Mouse (Mus musculus): Measurements from ENCODE around the gene Pigb. TPM values are rescaled to one million over a fixed set of nuclear protein-coding genes. Genes with fewer than 3 reads are reported as not detected.

The Pigb gene
- total and polyA plus RNA-seq, 3 experiments, result 3.8 to 15.9 (median 5.7) TPM

- no peak for DNase-seq (ENCODE audit: extremely low read depth)
- Histone ChIP-seq H3K4me3 (replicated peaks in 1 of 3; ENCODE audit: low read depth in 2 of 3, low read length in 2 of 3, poor library complexity in 1 of 3) (no peak overlapping the region), H3K9me3 (replicated peaks; ENCODE audit: low read length) (peaks cover 3% of the 10 kb centered on the region), H3K27me3 (replicated peaks) (no peaks in the 10 kb centered on the region), H3K36me3 (replicated peaks in 1 of 2; ENCODE audit: control insufficient read depth in 1 of 2, insufficient read depth in 1 of 2, low read length in 1 of 2) (peaks cover 0 to 20% of the 10 kb centered on the region in 2 experiments), H3K4me2 (ENCODE audit: insufficient read depth, low read depth, poor library complexity, severe bottlenecking) (no peak overlapping the region), H3K79me2 (replicated peaks; ENCODE audit: control insufficient read depth, extremely low read depth, insufficient read depth, poor library complexity, severe bottlenecking) (no peaks in the 10 kb centered on the region), H3K4me1 (ENCODE audit: control insufficient read depth in 1 of 2, insufficient read depth in 2 of 2) (peaks cover 6 to 26% of the 10 kb centered on the region in 2 experiments; a peak in 2 of 4 replicates), H3K9ac (ENCODE audit: insufficient read depth, low read depth) (no peak overlapping the region), H3K27ac (ENCODE audit: insufficient read depth, low read depth) (no peak overlapping the region)
- dilution Hi-C loops (cut with MboI; ENCODE audit: extremely low pct_ligation_motif_present, extremely low pct_unique_long_range_greater_than_20kb, low sequenced_read_pairs), result no loop called here
- in situ Hi-C loops (cut with MboI; ENCODE audit: low pct_ligation_motif_present, low pct_unique_long_range_greater_than_20kb, low sequenced_read_pairs), result no loop called here
- TF ChIP-seq MAX (IDR thresholded peaks at IDR 0.05; ENCODE audit: low read length), result no peak
Measured at GRCm38 (mm10) chr9:72975242-72975641, 64.9 kb downstream of the Pigb start.

GRCm38 (mm10) chr9:72974734-72975133 is 65.4 kb downstream of the Pigb start:
- Histone ChIP-seq H3K27ac (ENCODE audit: insufficient read depth, low read depth) (no peak overlapping the region), H3K4me2 (ENCODE audit: insufficient read depth, low read depth, poor library complexity, severe bottlenecking) (no peak overlapping the region), H3K4me1 (ENCODE audit: control insufficient read depth in 1 of 2, insufficient read depth in 2 of 2) (peaks cover 6 to 30% of the 10 kb centered on the region in 2 experiments; a peak in 2 of 4 replicates), H3K9ac (ENCODE audit: insufficient read depth, low read depth) (no peak overlapping the region), H3K36me3 (replicated peaks in 1 of 2; ENCODE audit: control insufficient read depth in 1 of 2, insufficient read depth in 1 of 2, low read length in 1 of 2) (peaks cover 0 to 24% of the 10 kb centered on the region in 2 experiments), H3K4me3 (replicated peaks in 1 of 3; ENCODE audit: low read depth in 2 of 3, low read length in 2 of 3, poor library complexity in 1 of 3) (no peak overlapping the region), H3K9me3 (replicated peaks; ENCODE audit: low read length) (peaks cover 3% of the 10 kb centered on the region), H3K27me3 (replicated peaks) (no peaks in the 10 kb centered on the region), H3K79me2 (replicated peaks; ENCODE audit: control insufficient read depth, extremely low read depth, insufficient read depth, poor library complexity, severe bottlenecking) (no peaks in the 10 kb centered on the region)
- no peak for DNase-seq (ENCODE audit: extremely low read depth)
- dilution Hi-C loops (cut with MboI; ENCODE audit: extremely low pct_ligation_motif_present, extremely low pct_unique_long_range_greater_than_20kb, low sequenced_read_pairs) (no loop called here), in situ Hi-C loops (cut with MboI; ENCODE audit: low pct_ligation_motif_present, low pct_unique_long_range_greater_than_20kb, low sequenced_read_pairs) (no loop called here)
- TF ChIP-seq ELF1 (IDR thresholded peaks at IDR 0.05; ENCODE audit: low read depth, low read length) (peak; percentile 41), MYC (IDR thresholded peaks at IDR 0.05; ENCODE audit: low read depth, low read length) (no peak)

GRCm38 (mm10) chr9:72972984-72973383 is 67.2 kb downstream of the Pigb start:
- no peak overlapping the region for H3K4me2 ChIP-seq (ENCODE audit: insufficient read depth, low read depth, poor library complexity, severe bottlenecking)
- H3K27me3 ChIP-seq (replicated peaks), result no peaks in the 10 kb centered on the region
- H3K4me3 ChIP-seq (replicated peaks in 1 of 3; ENCODE audit: low read depth in 2 of 3, low read length in 2 of 3, poor library complexity in 1 of 3), result no peak overlapping the region
- H3K9me3 ChIP-seq (replicated peaks; ENCODE audit: low read length), result peaks cover 3% of the 10 kb centered on the region
- peaks cover 0 to 31% of the 10 kb centered on the region in 2 experiments for H3K36me3 ChIP-seq (replicated peaks in 1 of 2; ENCODE audit: control insufficient read depth in 1 of 2, insufficient read depth in 1 of 2, low read length in 1 of 2)
- dilution Hi-C loops (cut with MboI; ENCODE audit: extremely low pct_ligation_motif_present, extremely low pct_unique_long_range_greater_than_20kb, low sequenced_read_pairs), result no loop called here
- H3K27ac ChIP-seq (ENCODE audit: insufficient read depth, low read depth), result no peak overlapping the region
- TF ChIP-seq ELF1 (IDR thresholded peaks at IDR 0.05; ENCODE audit: low read depth, low read length) (no peak), MAZ (IDR thresholded peaks at IDR 0.05; ENCODE audit: low read depth, low read length) (no peak), ZNF384 (IDR thresholded peaks at IDR 0.05; ENCODE audit: low read depth, low read length) (no peak), CTCF (conservative IDR thresholded peaks at IDR 0.05 in 1 of 2, IDR thresholded peaks at IDR 0.05 in 1 of 2; ENCODE audit: low read depth in 2 of 2, low read length in 2 of 2) (peak in 1 of 2 experiments; percentile 15; a peak in 1 of 4 replicates)
- no peaks in the 10 kb centered on the region for H3K79me2 ChIP-seq (replicated peaks; ENCODE audit: control insufficient read depth, extremely low read depth, insufficient read depth, poor library complexity, severe bottlenecking)
- DNase-seq (ENCODE audit: extremely low read depth), result no peak
- peaks cover 8 to 40% of the 10 kb centered on the region in 2 experiments; a peak in 2 of 4 replicates for H3K4me1 ChIP-seq (ENCODE audit: control insufficient read depth in 1 of 2, insufficient read depth in 2 of 2)
- in situ Hi-C loops (cut with MboI; ENCODE audit: low pct_ligation_motif_present, low pct_unique_long_range_greater_than_20kb, low sequenced_read_pairs), result no loop called here
- H3K9ac ChIP-seq (ENCODE audit: insufficient read depth, low read depth), result no peak overlapping the region

- no peak overlapping the region for H3K27ac ChIP-seq (ENCODE audit: insufficient read depth, low read depth)
- TF ChIP-seq ELF1 (IDR thresholded peaks at IDR 0.05; ENCODE audit: low read depth, low read length), result no peak
- TF ChIP-seq EP300 (IDR thresholded peaks at IDR 0.05; ENCODE audit: low read length), result no peak
- TF ChIP-seq MYC (IDR thresholded peaks at IDR 0.05; ENCODE audit: low read depth, low read length), result no peak
- TF ChIP-seq PAX5 (IDR thresholded peaks at IDR 0.05; ENCODE audit: low read length), result no peak
- TF ChIP-seq TCF12 (IDR thresholded peaks at IDR 0.05; ENCODE audit: low read depth, low read length), result no peak
- TF ChIP-seq HCFC1 (IDR thresholded peaks at IDR 0.05; ENCODE audit: low read depth, low read length), result no peak
- no peak for TF ChIP-seq POLR2A (IDR thresholded peaks at IDR 0.05; ENCODE audit: low read depth, low read length)
- TF ChIP-seq BHLHE40 (IDR thresholded peaks at IDR 0.05; ENCODE audit: low read depth, low read length), result no peak
- no peak for TF ChIP-seq IRF4 (IDR thresholded peaks at IDR 0.05; ENCODE audit: low read depth, low read length)
- TF ChIP-seq CTCF (conservative IDR thresholded peaks at IDR 0.05 in 1 of 2, IDR thresholded peaks at IDR 0.05 in 1 of 2; ENCODE audit: low read depth in 2 of 2, low read length in 2 of 2), result no peak
- no peak for TF ChIP-seq ZC3H11A (IDR thresholded peaks at IDR 0.05; ENCODE audit: low read depth, low read length)
- TF ChIP-seq UBTF (IDR thresholded peaks at IDR 0.05; ENCODE audit: low read depth, low read length), result no peak
- no peak for TF ChIP-seq ETS1 (conservative IDR thresholded peaks at IDR 0.05; ENCODE audit: low read depth, low read length)
- dilution Hi-C loops (cut with MboI; ENCODE audit: extremely low pct_ligation_motif_present, extremely low pct_unique_long_range_greater_than_20kb, low sequenced_read_pairs), result no loop called here
- H3K4me3 ChIP-seq (replicated peaks in 1 of 3; ENCODE audit: low read depth in 2 of 3, low read length in 2 of 3, poor library complexity in 1 of 3), result no peak overlapping the region
- DNase-seq (ENCODE audit: extremely low read depth), result no peak
- no peak overlapping the region for H3K4me2 ChIP-seq (ENCODE audit: insufficient read depth, low read depth, poor library complexity, severe bottlenecking)
- H3K9me3 ChIP-seq (replicated peaks; ENCODE audit: low read length), result peaks cover 3% of the 10 kb centered on the region
- in situ Hi-C loops (cut with MboI; ENCODE audit: low pct_ligation_motif_present, low pct_unique_long_range_greater_than_20kb, low sequenced_read_pairs), result no loop called here
- H3K36me3 ChIP-seq (replicated peaks in 1 of 2; ENCODE audit: control insufficient read depth in 1 of 2, insufficient read depth in 1 of 2, low read length in 1 of 2), result peaks cover 0 to 31% of the 10 kb centered on the region in 2 experiments
- no peak overlapping the region for H3K9ac ChIP-seq (ENCODE audit: insufficient read depth, low read depth)
- no peaks in the 10 kb centered on the region for H3K27me3 ChIP-seq (replicated peaks)
- H3K79me2 ChIP-seq (replicated peaks; ENCODE audit: control insufficient read depth, extremely low read depth, insufficient read depth, poor library complexity, severe bottlenecking), result no peaks in the 10 kb centered on the region
- H3K4me1 ChIP-seq (ENCODE audit: control insufficient read depth in 1 of 2, insufficient read depth in 2 of 2), result peaks cover 8 to 40% of the 10 kb centered on the region in 2 experiments; a peak in 2 of 4 replicates
Measured at GRCm38 (mm10) chr9:72972435-72972834, 67.7 kb downstream of the Pigb start.
